Mouse (Mus musculus) liver (tissue): ENCODE results near the gene Gdf7.

Experiments
- DNase-seq: peaks from one replicate; pipeline ENCODE4 v3.0.0-alpha.2; 2020; ENCODE audit warnings: mixed read lengths

Gdf7 gene

GRCm38 (mm10) chr12:8326825-8327674 is 25.3 kb upstream of the Gdf7 start:
- peak; percentile 87 for DNase-seq

GRCm38 (mm10) chr12:8325943-8326522 is 24.3 kb upstream of the Gdf7 start:
- DNase-seq: no peak

GRCm38 (mm10) chr12:8325245-8325942 is 23.6 kb upstream of the Gdf7 start:
- no peak for DNase-seq

GRCm38 (mm10) chr12:8324086-8324485 is 22.3 kb upstream of the Gdf7 start:
- DNase-seq: no peak

GRCm38 (mm10) chr12:8321506-8321905 is 19.8 kb upstream of the Gdf7 start:
- no peak for DNase-seq

GRCm38 (mm10) chr12:8320084-8320713 is 18.4 kb upstream of the Gdf7 start:
- DNase-seq: peak; percentile 68

GRCm38 (mm10) chr12:8316541-8316940 is 14.8 kb upstream of the Gdf7 start:
- no peak for DNase-seq

GRCm38 (mm10) chr12:8313773-8314172 is 12.0 kb upstream of the Gdf7 start:
- no peak for DNase-seq

- peak; percentile 89 for DNase-seq
Measured at GRCm38 (mm10) chr12:8313270-8313771, 11.6 kb upstream of the Gdf7 start, which contains the start of gene Hs1bp3. Gene Hs1bp3, plus strand, starts transcription at chr12:8313432.

GRCm38 (mm10) chr12:8312266-8312665 is 10.5 kb upstream of the Gdf7 start:
- no peak for DNase-seq

GRCm38 (mm10) chr12:8310992-8311391 is 9.2 kb upstream of the Gdf7 start:
- no peak for DNase-seq

GRCm38 (mm10) chr12:8306910-8307309 is 5.2 kb upstream of the Gdf7 start:
- DNase-seq: peak; percentile 24

GRCm38 (mm10) chr12:8306432-8306831 is 4.7 kb upstream of the Gdf7 start:
- peak; percentile 57 for DNase-seq

GRCm38 (mm10) chr12:8305258-8305657 is 3.5 kb upstream of the Gdf7 start:
- no peak for DNase-seq

GRCm38 (mm10) chr12:8301011-8301814 is 541 bp downstream of the Gdf7 start:
- no peak for DNase-seq

GRCm38 (mm10) chr12:8300521-8300920 is 1.2 kb downstream of the Gdf7 start:
- no peak for DNase-seq

GRCm38 (mm10) chr12:8300111-8300480 is 1.7 kb downstream of the Gdf7 start:
- DNase-seq: no peak

GRCm38 (mm10) chr12:8299143-8300110 is 2.3 kb downstream of the Gdf7 start:
- no peak for DNase-seq

GRCm38 (mm10) chr12:8298361-8299142 is 3.2 kb downstream of the Gdf7 start:
- no peak for DNase-seq

- no peak for DNase-seq
Measured at GRCm38 (mm10) chr12:8297586-8298214, 4.1 kb downstream of the Gdf7 start.
